Mouse (Mus musculus) limb, embryonic 15.5 days (tissue): ENCODE data around the gene Eng. TPM values are rescaled to one million over a fixed set of nuclear protein-coding genes. Genes with fewer than 3 reads are reported as not detected.

Experiments used
- ATAC-seq: fragments of 200-750 bp; cut with Nextera tagmentation; 2 replicates; pipeline ENCODE4 v1.8.0; 2017; ENCODE audit warnings: low read depth, moderate TSS enrichment; ENCODE audit not compliant: insufficient number of reproducible peaks, low FRiP score, low TSS enrichment
- H3K27ac ChIP-seq: fragments of 300-500 bp; sonication (generic); 2 replicates; pipeline ENCODE4 v1.5.1; 2015; ENCODE audit warnings: moderate library complexity, mild to moderate bottlenecking, inconsistent platforms
- H3K27me3 ChIP-seq: fragments of 300-500 bp; sonication (generic); 2 replicates; pipeline ENCODE4 v1.6.1; 2015; ENCODE audit warnings: inconsistent platforms
- H3K36me3 ChIP-seq: fragments of 300-500 bp; sonication (generic); 2 replicates; pipeline ENCODE4 v1.6.1; 2015; ENCODE audit warnings: inconsistent platforms
- H3K4me1 ChIP-seq: fragments of 300-500 bp; sonication (generic); 2 replicates; pipeline ENCODE4 v1.6.1; 2015; ENCODE audit warnings: inconsistent platforms
- H3K4me2 ChIP-seq: fragments of 300-500 bp; sonication (generic); 2 replicates; pipeline ENCODE4 v1.6.1; 2015; ENCODE audit warnings: mild to moderate bottlenecking, inconsistent platforms
- H3K4me3 ChIP-seq: fragments of 300-500 bp; sonication (generic); 2 replicates; pipeline ENCODE4 v1.5.1; 2015; ENCODE audit warnings: mild to moderate bottlenecking, inconsistent platforms
- H3K9ac ChIP-seq: fragments of 300-500 bp; sonication (generic); 2 replicates; pipeline ENCODE4 v1.6.1; 2015; ENCODE audit warnings: inconsistent platforms
- H3K9me3 ChIP-seq: fragments of 300-500 bp; sonication (generic); 2 replicates; pipeline ENCODE4 v1.6.1; 2016; ENCODE audit warnings: inconsistent platforms
- WGBS: fragments of 180-500 bp; shearing (Covaris S2); methylation state at CpG from one replicate; pipeline ENCODE4 v1.1.7; 2015; 5-methylcytosine and 5-hydroxymethylcytosine counted together
- polyA plus RNA-seq: library from polyadenylated mRNA; unstranded; fragments of >200 nt; fragmentation: Nextera tagmentation; extraction: Ambion mirVana; gene quantifications from 2 replicates; pipeline ENCODE4 v1.2.1, GENCODE M21; 2015

Gene Eng
- polyA plus RNA-seq, 1 experiment from 2014 or later: 64.6 TPM

DNA sequence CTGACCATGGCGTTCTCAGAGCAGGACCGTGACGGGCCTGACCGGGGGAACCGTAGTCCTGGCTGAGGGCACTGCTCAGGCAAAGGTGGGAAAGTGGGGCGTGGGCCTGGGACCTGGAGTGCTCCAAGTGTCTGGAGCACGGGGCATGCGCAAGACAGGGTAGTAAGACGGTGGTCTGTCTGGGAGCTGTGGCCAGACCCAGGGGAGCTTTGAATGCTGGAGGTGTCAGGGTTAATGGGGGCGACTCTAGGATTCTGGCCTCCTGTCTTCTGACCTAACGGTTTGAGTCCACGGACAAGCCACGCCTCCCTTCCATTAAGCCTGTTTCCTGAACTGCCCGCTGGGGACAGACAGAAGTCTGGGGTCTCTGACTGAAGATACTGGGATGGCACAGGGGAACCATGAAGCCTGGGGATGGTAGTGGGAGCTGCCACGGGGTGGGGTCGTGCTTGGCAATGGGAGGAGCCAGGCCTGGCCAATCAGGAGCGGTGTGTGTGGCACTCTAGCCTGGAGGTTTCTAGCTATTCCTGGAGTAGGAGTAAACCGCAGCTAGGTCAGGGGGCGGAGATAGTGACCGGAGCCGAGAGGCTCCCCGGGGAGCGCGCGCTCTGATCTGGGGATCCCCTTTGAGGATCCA is 38.1 kb upstream of the Eng start:
- no peaks in the 10 kb centered on the region for H3K9me3 ChIP-seq
- H3K27ac ChIP-seq: peak overlapping the region; percentile 75
- peak overlapping the region; percentile 86 for H3K4me2 ChIP-seq
- H3K27me3 ChIP-seq: no peaks in the 10 kb centered on the region
- WGBS: 7% methylated on average over 25 of the region's 25 CpGs
- peaks cover 47% of the 10 kb centered on the region for H3K4me1 ChIP-seq
- ATAC-seq: no peak
- no peaks in the 10 kb centered on the region; the same call in 1 of the 2 replicates for H3K36me3 ChIP-seq
- no peak overlapping the region for H3K9ac ChIP-seq
- H3K4me3 ChIP-seq: peak overlapping the region; percentile 74

DNA sequence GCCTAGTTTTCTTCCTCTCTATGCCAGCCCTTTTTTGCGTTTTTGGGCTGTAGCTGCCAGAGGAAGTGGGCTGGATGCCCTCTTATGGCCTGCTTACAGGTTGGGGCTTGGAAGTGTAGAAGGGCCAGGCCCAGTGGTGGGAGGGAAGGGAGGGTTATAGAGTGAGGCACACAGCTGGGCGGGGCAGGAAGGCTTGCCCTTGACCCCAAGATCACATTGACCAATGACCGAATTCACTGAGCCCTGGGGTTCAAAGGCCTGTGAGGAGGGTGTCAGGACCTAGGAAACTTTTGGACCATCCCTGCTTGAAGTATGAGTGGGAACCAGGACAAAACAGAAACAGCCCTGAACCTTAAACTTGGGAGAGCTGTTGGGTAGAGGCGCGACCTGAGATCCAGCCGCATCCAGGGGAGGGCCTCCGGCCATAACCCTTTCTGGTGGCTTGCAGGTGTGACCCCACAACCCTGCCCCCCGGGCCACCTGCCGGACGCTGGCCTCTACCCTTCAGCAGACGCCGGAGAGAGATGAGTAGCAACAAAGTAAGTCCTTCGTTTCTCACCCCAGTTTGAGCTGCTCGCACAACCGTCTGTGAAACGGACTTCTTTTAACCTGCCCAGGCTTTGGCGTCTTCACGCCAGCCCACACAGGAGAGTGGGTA is 37.5 kb upstream of the Eng start:
- peak overlapping the region; percentile 86 for H3K4me2 ChIP-seq
- H3K36me3 ChIP-seq: peaks cover 3% of the 10 kb centered on the region; the same call in 1 of the 2 replicates
- H3K27ac ChIP-seq: peak overlapping the region; percentile 75
- H3K9ac ChIP-seq: no peak overlapping the region
- H3K4me3 ChIP-seq: peak overlapping the region; percentile 74
- no peak for ATAC-seq
- no peaks in the 10 kb centered on the region for H3K27me3 ChIP-seq
- H3K4me1 ChIP-seq: peaks cover 47% of the 10 kb centered on the region
- WGBS: 47% methylated on average over 18 of the region's 18 CpGs
- H3K9me3 ChIP-seq: no peaks in the 10 kb centered on the region

DNA sequence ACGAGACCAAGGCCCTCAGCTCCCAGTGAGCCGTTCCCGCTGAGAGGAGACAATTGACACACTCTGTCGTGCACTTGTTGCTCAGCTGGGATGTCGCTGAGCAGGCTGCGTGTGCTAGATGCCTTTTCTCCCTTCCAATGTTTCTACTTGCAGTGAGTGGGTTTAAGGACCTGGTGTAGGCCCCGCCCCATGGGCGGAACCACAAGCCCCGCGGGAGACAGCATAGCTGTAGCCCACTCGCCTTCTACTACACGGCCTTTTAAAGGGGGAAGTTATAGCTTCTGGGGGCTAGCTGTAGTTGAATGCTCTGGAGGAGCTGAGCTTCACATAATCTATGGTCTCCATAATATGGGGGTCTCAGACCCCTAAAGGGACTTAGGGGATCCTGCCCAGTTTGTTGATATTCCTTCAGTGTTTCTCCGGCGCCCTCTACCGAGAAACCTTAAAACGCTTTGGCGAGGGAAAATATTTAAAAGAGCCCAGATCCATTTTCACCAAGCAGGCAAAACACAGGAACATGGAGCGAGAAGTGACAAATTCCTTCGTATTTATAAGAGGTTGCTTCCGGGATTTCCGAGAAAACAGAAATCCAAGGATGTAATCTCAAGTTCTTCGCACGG is 35.7 kb upstream of the Eng start:
- WGBS: 16% methylated on average over 22 of the region's 23 CpGs
- Histone ChIP-seq H3K4me3 (peak overlapping the region; percentile 40), H3K9ac (0 out of 2 replicates have a peak overlapping the region, but pooled peaks have one; percentile 14), H3K27me3 (no peaks in the 10 kb centered on the region), H3K27ac (peak overlapping the region; percentile 28), H3K36me3 (peaks cover 15% of the 10 kb centered on the region), H3K4me1 (peaks cover 47% of the 10 kb centered on the region), H3K9me3 (no peaks in the 10 kb centered on the region), H3K4me2 (peak overlapping the region; percentile 55)
- no peak for ATAC-seq

DNA sequence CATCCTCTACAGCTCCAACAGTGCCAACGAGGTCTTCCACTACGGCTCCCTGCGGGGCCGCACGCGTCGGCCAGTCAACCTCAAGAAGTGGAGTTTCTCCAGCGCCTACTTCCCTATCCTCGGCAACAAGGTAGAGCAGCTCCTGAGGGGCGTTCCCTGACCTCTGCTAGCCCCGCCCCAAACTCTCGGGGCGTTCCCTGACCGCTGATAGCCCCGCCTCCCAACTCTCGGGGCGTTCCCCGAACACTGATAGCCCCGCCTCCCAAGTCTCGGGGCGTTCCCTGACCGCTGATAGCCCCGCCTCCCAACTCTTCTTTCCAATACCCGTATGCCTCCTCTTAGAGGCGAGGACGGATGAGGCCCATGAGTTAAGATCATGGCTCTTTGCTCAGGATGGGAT is 34.1 kb upstream of the Eng start:
- WGBS: 69% methylated on average over 26 of the region's 26 CpGs
- Histone ChIP-seq H3K36me3 (peaks cover 26% of the 10 kb centered on the region), H3K4me1 (peaks cover 38% of the 10 kb centered on the region), H3K9me3 (0 out of 2 replicates have a peak, but pooled peaks cover under 1% of the 10 kb centered on the region), H3K27ac (no peak overlapping the region), H3K27me3 (no peaks in the 10 kb centered on the region), H3K9ac (no peak overlapping the region), H3K4me3 (no peak overlapping the region), H3K4me2 (no peak overlapping the region)
- no peak for ATAC-seq

DNA sequence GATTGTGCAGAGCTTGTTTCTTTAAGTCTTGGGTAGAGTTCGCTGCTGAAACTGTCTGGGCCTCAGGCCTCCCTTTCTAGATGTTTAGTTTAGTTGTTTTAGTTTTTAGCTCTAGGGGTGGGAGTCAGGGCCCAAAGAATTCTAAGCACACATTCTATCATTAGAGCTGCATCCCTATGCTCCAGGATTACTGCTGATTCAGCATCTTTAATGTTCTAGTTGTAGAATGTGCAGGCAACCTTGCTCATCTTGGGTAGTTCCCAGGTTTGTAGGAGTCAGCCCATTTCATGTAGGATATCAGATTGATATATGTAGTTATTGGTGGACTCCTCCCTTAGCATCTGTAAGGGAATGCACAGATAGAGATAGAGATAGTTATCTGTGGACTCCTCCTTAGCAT is 29.3 kb upstream of the Eng start:
- WGBS: 95% methylated on average over 1 of the region's 1 CpGs
- no peaks in the 10 kb centered on the region for H3K27me3 ChIP-seq

DNA sequence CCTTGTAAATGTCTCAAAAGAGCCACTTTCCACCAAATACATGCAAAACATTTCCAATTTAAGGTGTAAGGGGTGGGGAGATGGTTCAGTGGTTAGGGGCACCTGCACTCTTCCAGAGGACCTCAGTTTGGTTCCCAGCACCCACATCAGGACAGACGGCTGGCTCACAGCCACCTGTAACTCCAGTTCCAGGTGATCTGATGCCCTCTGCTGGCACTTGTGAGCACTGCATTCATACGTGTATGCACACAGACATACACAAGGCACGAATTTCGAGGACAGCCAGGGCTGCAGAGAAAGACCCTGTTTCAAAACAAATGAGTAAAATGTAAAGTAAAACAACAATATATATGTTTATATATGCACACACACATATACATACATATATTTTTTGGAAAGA is 28.8 kb upstream of the Eng start:
- Histone ChIP-seq H3K9me3 (0 out of 2 replicates have a peak, but pooled peaks cover 3% of the 10 kb centered on the region), H3K27ac (no peak overlapping the region), H3K4me1 (peaks cover 31% of the 10 kb centered on the region), H3K27me3 (no peaks in the 10 kb centered on the region), H3K4me3 (no peak overlapping the region), H3K9ac (no peak overlapping the region), H3K4me2 (no peak overlapping the region), H3K36me3 (peaks cover 43% of the 10 kb centered on the region)
- no peak for ATAC-seq
- 94% methylated on average over 4 of the region's 4 CpGs for WGBS

More for the DNA sequence above, 29.3 kb upstream of the Eng start:
- no peak for ATAC-seq
- Histone ChIP-seq H3K4me1 (peaks cover 31% of the 10 kb centered on the region), H3K36me3 (peaks cover 43% of the 10 kb centered on the region), H3K27ac (no peak overlapping the region), H3K9ac (no peak overlapping the region), H3K9me3 (0 out of 2 replicates have a peak, but pooled peaks cover 3% of the 10 kb centered on the region), H3K4me2 (no peak overlapping the region), H3K4me3 (no peak overlapping the region)

DNA sequence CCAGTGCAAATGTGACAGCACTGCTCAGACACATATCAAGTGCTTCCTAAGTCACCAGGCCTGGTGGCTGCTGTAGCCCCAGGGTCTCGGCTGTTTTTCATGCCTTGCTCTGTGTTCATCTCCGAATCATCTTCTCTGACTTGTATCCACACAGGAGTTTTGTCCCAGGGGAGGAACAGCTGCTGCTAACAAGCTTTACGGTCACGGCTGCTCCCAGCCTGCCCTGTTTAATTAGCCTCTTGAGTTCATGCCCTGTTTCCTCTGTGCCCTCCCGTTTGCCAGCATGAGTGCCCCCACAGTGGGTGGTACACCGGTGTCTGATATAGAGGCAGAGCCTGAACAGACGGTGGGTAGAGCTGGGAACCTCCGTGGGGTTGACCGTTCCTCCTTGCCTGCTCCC is 28.3 kb upstream of the Eng start:
- ATAC-seq: no peak
- H3K36me3 ChIP-seq: peaks cover 43% of the 10 kb centered on the region
- no peak overlapping the region for H3K4me3 ChIP-seq
- H3K4me1 ChIP-seq: peaks cover 31% of the 10 kb centered on the region
- H3K9ac ChIP-seq: no peak overlapping the region
- H3K4me2 ChIP-seq: no peak overlapping the region
- 0 out of 2 replicates have a peak, but pooled peaks cover 3% of the 10 kb centered on the region for H3K9me3 ChIP-seq
- H3K27me3 ChIP-seq: no peaks in the 10 kb centered on the region
- 65% methylated on average over 9 of the region's 9 CpGs for WGBS
- H3K27ac ChIP-seq: no peak overlapping the region

DNA sequence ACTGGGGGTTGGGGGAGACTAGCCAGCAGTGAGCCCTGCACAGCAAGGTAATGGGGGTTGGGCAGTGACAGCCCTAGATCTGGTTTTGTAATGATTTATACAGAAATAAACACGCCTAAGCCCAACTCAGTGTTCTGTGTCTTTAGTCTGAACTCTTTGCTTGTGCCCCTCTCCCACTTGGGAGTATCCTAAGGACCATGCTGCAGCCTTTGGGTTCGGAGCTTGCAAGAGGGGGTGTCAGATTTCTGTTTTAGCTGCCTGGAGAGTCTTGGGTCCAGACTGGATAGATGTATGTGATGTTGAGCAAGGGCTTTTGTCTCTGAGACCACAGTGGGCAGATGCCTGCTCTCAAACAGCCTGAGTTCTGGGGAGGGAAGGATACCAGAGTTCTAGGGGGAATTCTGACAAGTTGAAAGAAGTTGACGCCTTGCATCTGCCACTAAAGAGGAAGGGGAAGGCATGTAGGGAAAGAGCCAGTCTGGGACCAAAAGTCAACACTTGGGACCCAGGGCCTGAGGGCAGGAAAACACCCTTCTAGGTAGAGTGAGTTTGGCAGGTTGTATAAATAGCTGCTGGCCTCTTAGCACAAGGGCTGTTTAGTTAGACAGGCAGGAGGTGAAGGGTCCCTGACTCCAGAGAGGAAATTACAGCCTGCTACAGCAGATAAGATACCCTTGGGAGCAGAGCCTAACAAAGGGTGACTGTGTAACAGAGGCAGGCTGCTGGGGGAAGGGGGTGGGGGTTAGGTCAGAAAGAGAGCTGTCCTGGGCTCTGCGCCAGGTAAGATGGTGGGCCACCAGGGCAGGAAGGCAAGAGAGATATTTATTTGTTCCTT is 25.5 kb upstream of the Eng start:
- H3K9me3 ChIP-seq: 0 out of 2 replicates have a peak, but pooled peaks cover 3% of the 10 kb centered on the region
- no peak overlapping the region for H3K9ac ChIP-seq
- WGBS: 22% methylated on average over 4 of the region's 4 CpGs
- peaks cover 28% of the 10 kb centered on the region for H3K36me3 ChIP-seq
- peaks cover 49% of the 10 kb centered on the region for H3K4me1 ChIP-seq
- no peak overlapping the region for H3K4me2 ChIP-seq
- H3K27me3 ChIP-seq: no peaks in the 10 kb centered on the region
- H3K4me3 ChIP-seq: no peak overlapping the region
- ATAC-seq: peak; percentile 22; the same call in 1 of the 2 replicates
- peak overlapping the region; percentile 69 for H3K27ac ChIP-seq

DNA sequence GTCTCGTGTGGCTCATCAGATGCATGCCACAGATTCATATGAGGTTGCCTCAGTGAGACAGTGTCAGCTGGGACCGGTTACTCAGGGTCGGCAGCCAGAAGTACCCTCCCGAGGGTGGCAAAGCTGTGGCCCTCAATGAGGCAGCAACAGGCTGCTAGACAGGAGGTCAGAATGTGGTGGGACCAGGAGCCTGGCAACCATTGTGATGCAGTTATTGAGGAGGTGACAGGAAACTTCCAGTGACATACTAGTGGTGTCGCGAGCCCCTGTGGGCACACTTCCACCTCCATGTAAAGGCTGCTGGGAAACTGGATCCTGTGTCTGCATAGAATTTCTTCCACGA is 24.9 kb upstream of the Eng start, which contains the start of gene Ak1:
Gene Ak1, plus strand, starts transcription at position 242 of the 343 bp plus-strand sequence.
- H3K9me3 ChIP-seq: 0 out of 2 replicates have a peak, but pooled peaks cover 3% of the 10 kb centered on the region
- H3K4me3 ChIP-seq: no peak within 1 kb of the TSS
- H3K9ac ChIP-seq: no peak within 1 kb of the TSS
- peaks cover 55% of the 10 kb centered on the region for H3K4me1 ChIP-seq
- peaks cover 22% of the 10 kb centered on the region for H3K36me3 ChIP-seq
- H3K4me2 ChIP-seq: no peak within 1 kb of the TSS
- no peaks in the 10 kb centered on the region for H3K27me3 ChIP-seq
- ATAC-seq: no peak
- 22% methylated on average over 7 of the region's 7 CpGs for whole genome bisulfite sequencing
- peak within 1 kb of the TSS; percentile 69 for H3K27ac ChIP-seq

DNA sequence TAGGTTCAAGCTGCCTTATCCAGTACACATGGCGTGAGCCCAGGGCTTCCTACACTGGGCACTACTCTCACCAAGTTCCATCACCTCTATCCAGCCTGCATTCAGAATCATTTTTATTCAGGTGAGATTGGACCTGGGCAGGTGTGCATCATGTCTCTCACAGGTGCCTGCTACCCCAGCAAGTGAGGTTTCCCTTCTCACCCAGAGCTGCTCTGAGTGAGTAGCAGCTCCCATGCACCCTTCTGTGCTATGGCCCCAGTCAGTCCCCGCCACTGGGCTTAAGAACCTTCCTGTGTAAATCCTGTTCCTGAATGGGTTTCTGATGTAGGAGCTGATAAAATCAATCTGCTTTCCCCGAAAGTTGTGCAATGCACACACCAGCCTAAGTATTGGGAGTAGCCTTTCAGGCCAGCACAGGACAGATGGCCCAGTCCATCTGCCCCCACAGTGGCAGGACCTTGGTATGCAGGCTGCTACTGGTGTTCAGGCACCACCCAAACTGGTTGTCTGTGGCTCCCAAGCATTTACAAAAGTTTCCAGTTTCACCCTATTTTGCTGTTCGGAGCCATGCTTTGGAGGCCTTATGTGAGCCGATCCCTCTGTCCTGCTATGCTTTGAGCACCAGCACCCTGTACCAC is 22.2 kb upstream of the Eng start:
- H3K9ac ChIP-seq: no peak overlapping the region
- H3K4me3 ChIP-seq: no peak overlapping the region
- H3K4me1 ChIP-seq: peaks cover 79% of the 10 kb centered on the region
- 81% methylated on average over 5 of the region's 5 CpGs for WGBS
- no peaks in the 10 kb centered on the region for H3K9me3 ChIP-seq
- no peak for ATAC-seq
- H3K4me2 ChIP-seq: no peak overlapping the region
- no peaks in the 10 kb centered on the region for H3K27me3 ChIP-seq
- H3K36me3 ChIP-seq: no peaks in the 10 kb centered on the region
- H3K27ac ChIP-seq: peak overlapping the region; percentile 73; the same call in 1 of the 2 replicates
